Mouse (Mus musculus): ENCODE data around the gene Tmod3. TPM values are rescaled to one million over a fixed set of nuclear protein-coding genes. Genes with fewer than 3 reads are reported as not detected.

Gene Tmod3
- polyA plus RNA-seq, 1 experiment from 2014 or later = 111 TPM

DNA sequence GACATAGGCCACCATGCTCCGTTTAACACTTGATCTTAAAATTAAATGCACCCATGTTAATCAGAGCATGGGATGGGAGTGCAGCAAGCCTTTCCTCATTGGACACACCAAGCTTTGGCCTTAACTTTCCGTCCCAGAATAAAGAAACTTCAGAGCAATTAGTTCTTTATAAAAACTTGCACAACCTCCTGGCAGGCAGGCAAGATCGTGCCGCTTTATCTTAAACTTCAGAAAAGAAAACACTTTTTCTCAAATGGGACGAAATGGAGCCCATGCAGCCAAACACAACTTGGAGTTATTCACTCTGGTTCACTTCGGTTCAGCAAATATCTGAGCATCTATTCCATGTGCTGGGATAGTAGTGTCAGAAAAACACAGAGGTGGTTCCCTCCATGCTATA is 19.9 kb upstream of the Tmod3 start:
- ATAC-seq (ENCODE audit: low FRiP score, low TSS enrichment) (no peak), DNase-seq (ENCODE audit: low spot score) (no peak)
- Histone ChIP-seq H3K27me3 (ENCODE audit: control insufficient read depth, insufficient read depth, low read length) (no peaks in the 10 kb centered on the region), H3K4me2 (replicated peaks; ENCODE audit: low read depth) (no peak overlapping the region), H3K9me3 (ENCODE audit: control insufficient read depth, low read length) (no peaks in the 10 kb centered on the region), H3K36me3 (ENCODE audit: control insufficient read depth, insufficient read depth, low read length) (no peaks in the 10 kb centered on the region), H3K4me1 (replicated peaks; ENCODE audit: control insufficient read depth, insufficient read depth) (no peaks in the 10 kb centered on the region), H3K9ac (ENCODE audit: low read length) (no peak overlapping the region), H3K27ac (replicated peaks) (no peak overlapping the region), H3K4me3 (ENCODE audit: low read depth, low read length) (no peak overlapping the region)
- TF ChIP-seq EP300 (optimal IDR thresholded peaks at IDR 0.05) (no peak), CTCF (IDR thresholded peaks at IDR 0.05; ENCODE audit: low read depth) (no peak)
- 68% methylated on average over 6 of the region's 6 CpGs for WGBS

DNA sequence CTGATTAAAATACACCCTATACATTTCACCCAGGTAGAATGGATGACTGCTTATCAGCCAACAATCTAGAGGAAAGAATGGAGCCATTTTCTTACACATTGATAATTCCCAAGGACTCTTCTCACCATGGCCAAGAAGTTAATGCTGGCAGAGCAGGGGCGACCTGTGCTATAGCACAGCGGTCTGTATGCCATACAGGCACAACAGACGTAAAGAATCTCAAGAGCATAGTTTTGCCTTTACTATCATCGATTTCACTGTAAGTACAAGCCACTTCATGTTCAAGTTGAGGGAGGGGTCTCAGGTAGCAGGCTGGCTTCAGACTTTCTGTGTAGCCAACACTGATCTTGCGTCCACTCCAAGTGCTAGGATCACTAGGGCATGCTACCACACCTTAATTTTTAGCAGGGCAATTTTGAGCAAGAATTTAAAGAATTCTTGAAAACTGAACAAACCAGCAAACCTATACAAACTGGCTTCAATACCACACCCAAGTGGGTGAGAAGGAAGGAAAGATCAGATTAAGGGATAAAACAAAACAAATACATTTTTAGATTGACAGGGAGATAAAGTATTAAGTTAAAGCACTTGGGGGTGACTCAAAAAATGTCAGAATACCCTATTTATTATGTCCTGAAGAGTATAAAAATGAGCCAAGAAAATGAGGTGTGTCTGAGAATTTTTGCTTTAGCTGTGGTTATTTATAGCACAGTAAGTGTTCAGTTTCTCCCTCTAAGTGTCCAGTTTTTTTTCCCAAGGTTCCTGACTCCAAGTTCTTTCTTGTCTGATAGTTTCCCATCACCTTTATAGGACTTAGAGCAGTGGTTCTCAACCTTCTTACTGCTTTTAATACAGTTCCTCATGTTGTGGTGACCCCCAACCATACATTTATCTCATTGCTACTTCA is 11.8 kb upstream of the Tmod3 start:
- no peak overlapping the region for H3K4me3 ChIP-seq (ENCODE audit: low read depth, low read length)
- no peaks in the 10 kb centered on the region for H3K36me3 ChIP-seq (ENCODE audit: control insufficient read depth, insufficient read depth, low read length)
- TF ChIP-seq CTCF (IDR thresholded peaks at IDR 0.05; ENCODE audit: low read depth) = no peak
- no peak for TF ChIP-seq EP300 (optimal IDR thresholded peaks at IDR 0.05)
- no peaks in the 10 kb centered on the region for H3K4me1 ChIP-seq (replicated peaks; ENCODE audit: control insufficient read depth, insufficient read depth)
- no peak overlapping the region for H3K4me2 ChIP-seq (replicated peaks; ENCODE audit: low read depth)
- H3K27me3 ChIP-seq (ENCODE audit: control insufficient read depth, insufficient read depth, low read length) = no peaks in the 10 kb centered on the region
- no peak overlapping the region for H3K9ac ChIP-seq (ENCODE audit: low read length)
- no peaks in the 10 kb centered on the region for H3K9me3 ChIP-seq (ENCODE audit: control insufficient read depth, low read length)
- DNase-seq (ENCODE audit: low spot score) (no peak), ATAC-seq (ENCODE audit: low FRiP score, low TSS enrichment) (no peak)
- 70% methylated on average over 5 of the region's 5 CpGs for WGBS
- no peak overlapping the region for H3K27ac ChIP-seq (replicated peaks)

DNA sequence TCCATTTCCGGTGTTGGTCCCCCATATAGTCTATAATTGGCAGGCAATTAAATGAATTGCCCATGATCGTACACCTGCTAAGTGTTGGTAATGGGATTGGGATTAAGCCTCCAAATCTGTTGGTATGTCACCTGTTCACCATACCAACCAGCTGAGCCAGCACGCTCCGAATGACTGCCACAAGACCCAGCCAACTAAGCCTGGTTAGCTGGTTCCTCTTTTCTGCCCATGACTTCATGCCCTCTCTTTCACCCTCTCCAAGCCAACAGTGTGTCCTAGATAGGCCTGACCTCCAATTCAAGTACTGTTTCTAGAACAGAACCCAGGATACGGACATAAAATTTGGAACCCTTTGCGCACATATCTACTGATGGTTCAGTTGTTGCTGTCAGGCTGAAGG is 8.9 kb upstream of the Tmod3 start:
- Histone ChIP-seq H3K4me2 (replicated peaks; ENCODE audit: low read depth) (no peak overlapping the region), H3K9me3 (ENCODE audit: control insufficient read depth, low read length) (no peaks in the 10 kb centered on the region), H3K36me3 (ENCODE audit: control insufficient read depth, insufficient read depth, low read length) (no peaks in the 10 kb centered on the region), H3K4me1 (replicated peaks; ENCODE audit: control insufficient read depth, insufficient read depth) (no peaks in the 10 kb centered on the region), H3K9ac (ENCODE audit: low read length) (no peak overlapping the region), H3K4me3 (ENCODE audit: low read depth, low read length) (no peak overlapping the region), H3K27me3 (ENCODE audit: control insufficient read depth, insufficient read depth, low read length) (no peaks in the 10 kb centered on the region), H3K27ac (replicated peaks) (no peak overlapping the region)
- DNase-seq (ENCODE audit: low spot score) (no peak), ATAC-seq (ENCODE audit: low FRiP score, low TSS enrichment) (no peak)
- WGBS = 93% methylated on average over 6 of the region's 6 CpGs
- TF ChIP-seq EP300 (optimal IDR thresholded peaks at IDR 0.05) (no peak), CTCF (IDR thresholded peaks at IDR 0.05; ENCODE audit: low read depth) (no peak)

DNA sequence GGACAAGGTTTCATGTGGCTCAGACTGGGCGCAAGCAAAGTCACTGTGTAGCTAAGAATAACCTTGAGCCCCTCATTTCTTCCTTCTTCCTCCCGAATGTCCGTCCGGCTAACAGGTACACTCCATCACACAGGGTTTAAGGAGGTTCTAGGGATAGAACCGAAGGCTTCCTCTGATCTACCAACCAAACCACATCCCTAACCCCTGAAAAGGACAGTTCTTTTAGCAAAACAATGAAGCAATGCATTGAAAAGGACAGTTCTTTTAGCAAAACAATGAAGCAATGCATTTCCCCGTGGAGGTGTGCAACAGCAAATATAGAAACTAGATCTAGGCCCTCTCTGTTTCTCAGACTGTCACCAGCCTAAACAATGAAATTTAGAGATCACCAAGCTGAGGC is 5.4 kb upstream of the Tmod3 start:
- Histone ChIP-seq H3K27ac (replicated peaks) (no peak overlapping the region), H3K4me3 (ENCODE audit: low read depth, low read length) (no peak overlapping the region), H3K27me3 (ENCODE audit: control insufficient read depth, insufficient read depth, low read length) (no peaks in the 10 kb centered on the region), H3K9me3 (ENCODE audit: control insufficient read depth, low read length) (no peaks in the 10 kb centered on the region), H3K4me2 (replicated peaks; ENCODE audit: low read depth) (no peak overlapping the region), H3K4me1 (replicated peaks; ENCODE audit: control insufficient read depth, insufficient read depth) (no peaks in the 10 kb centered on the region), H3K36me3 (ENCODE audit: control insufficient read depth, insufficient read depth, low read length) (no peaks in the 10 kb centered on the region), H3K9ac (ENCODE audit: low read length) (no peak overlapping the region)
- TF ChIP-seq EP300 (optimal IDR thresholded peaks at IDR 0.05) = no peak
- no peak for TF ChIP-seq CTCF (IDR thresholded peaks at IDR 0.05; ENCODE audit: low read depth)
- 82% methylated on average over 6 of the region's 6 CpGs for WGBS
- no peak for ATAC-seq (ENCODE audit: low FRiP score, low TSS enrichment)
- no peak for DNase-seq (ENCODE audit: low spot score)

DNA sequence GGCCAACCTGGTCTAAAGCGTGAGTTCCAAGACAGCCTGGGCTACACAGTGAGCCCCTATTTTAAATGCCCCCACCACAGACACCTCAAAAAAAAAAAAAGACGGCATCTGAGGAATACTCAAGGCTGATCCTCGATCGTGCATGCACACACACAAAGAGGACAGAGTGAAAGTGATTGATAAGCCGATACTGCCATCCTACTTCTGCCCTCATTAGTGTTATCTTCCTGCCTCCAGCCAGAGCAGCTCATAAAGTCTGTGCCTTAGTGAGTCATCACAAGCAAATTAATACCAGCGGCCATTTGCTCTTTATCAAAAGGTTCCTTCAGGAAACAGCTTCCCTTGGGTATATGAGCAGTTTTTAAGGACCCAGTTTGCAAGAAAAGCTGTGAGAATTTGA is 4.2 kb upstream of the Tmod3 start:
- ATAC-seq (ENCODE audit: low FRiP score, low TSS enrichment) (no peak), DNase-seq (ENCODE audit: low spot score) (no peak)
- no peak for TF ChIP-seq EP300 (optimal IDR thresholded peaks at IDR 0.05)
- no peak for TF ChIP-seq CTCF (IDR thresholded peaks at IDR 0.05; ENCODE audit: low read depth)
- Histone ChIP-seq H3K4me3 (ENCODE audit: low read depth, low read length) (no peak overlapping the region), H3K27ac (replicated peaks) (no peak overlapping the region), H3K9me3 (ENCODE audit: control insufficient read depth, low read length) (no peaks in the 10 kb centered on the region), H3K27me3 (ENCODE audit: control insufficient read depth, insufficient read depth, low read length) (no peaks in the 10 kb centered on the region), H3K36me3 (ENCODE audit: control insufficient read depth, insufficient read depth, low read length) (no peaks in the 10 kb centered on the region), H3K4me1 (replicated peaks; ENCODE audit: control insufficient read depth, insufficient read depth) (no peaks in the 10 kb centered on the region), H3K4me2 (replicated peaks; ENCODE audit: low read depth) (no peak overlapping the region), H3K9ac (ENCODE audit: low read length) (no peak overlapping the region)
- WGBS = 68% methylated on average over 6 of the region's 6 CpGs

DNA sequence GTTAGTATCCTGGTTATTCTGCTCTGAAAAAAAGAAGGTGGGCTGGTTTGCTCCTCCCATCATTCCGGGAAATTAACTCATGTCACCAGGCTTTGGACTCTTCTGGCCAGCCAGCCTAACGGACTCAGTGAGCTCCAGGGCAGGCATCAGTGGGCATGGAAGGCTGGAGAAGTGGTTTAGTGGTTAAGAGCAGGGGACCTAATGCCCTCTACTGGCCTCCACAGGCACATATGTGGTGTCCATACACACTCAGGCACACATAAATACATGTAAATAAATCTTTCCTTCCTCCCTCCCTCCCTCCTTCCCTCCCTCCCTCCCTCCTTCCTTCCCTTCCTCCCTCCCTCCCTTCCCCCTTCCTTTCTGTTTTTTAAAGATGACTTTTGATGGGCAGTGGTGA is 3.7 kb upstream of the Tmod3 start:
- H3K4me2 ChIP-seq (replicated peaks; ENCODE audit: low read depth) = no peak overlapping the region
- ATAC-seq (ENCODE audit: low FRiP score, low TSS enrichment) (no peak), DNase-seq (ENCODE audit: low spot score) (no peak)
- no peaks in the 10 kb centered on the region for H3K9me3 ChIP-seq (ENCODE audit: control insufficient read depth, low read length)
- 70% methylated on average over 2 of the region's 2 CpGs for WGBS
- H3K4me3 ChIP-seq (ENCODE audit: low read depth, low read length) = no peak overlapping the region
- H3K4me1 ChIP-seq (replicated peaks; ENCODE audit: control insufficient read depth, insufficient read depth) = no peaks in the 10 kb centered on the region
- no peaks in the 10 kb centered on the region for H3K27me3 ChIP-seq (ENCODE audit: control insufficient read depth, insufficient read depth, low read length)
- no peak overlapping the region for H3K9ac ChIP-seq (ENCODE audit: low read length)
- H3K27ac ChIP-seq (replicated peaks) = no peak overlapping the region
- peak; percentile 37; the same call in 1 of the 2 replicates for TF ChIP-seq CTCF (IDR thresholded peaks at IDR 0.05; ENCODE audit: low read depth)
- TF ChIP-seq EP300 (optimal IDR thresholded peaks at IDR 0.05) = no peak
- no peaks in the 10 kb centered on the region for H3K36me3 ChIP-seq (ENCODE audit: control insufficient read depth, insufficient read depth, low read length)

Data from stomach, postnatal 0 days (tissue).